Mouse (Mus musculus) megakaryocyte-erythroid progenitor cell, adult 5-6 weeks (primary cell): Measurements from ENCODE around the gene Cpt1a. TPM values are rescaled to one million over a fixed set of nuclear protein-coding genes. Genes with fewer than 3 reads are reported as not detected.

ENCODE experiments used
- ATAC-seq: replicated peaks from 2 replicates; pipeline ENCODE4 v1.8.0; 2016; ENCODE audit warnings: mild to moderate bottlenecking, inconsistent platforms; ENCODE audit not compliant: severe bottlenecking, poor library complexity, low FRiP score, low TSS enrichment
- total RNA-seq, 2 experiments: library from RNA; stranded (forward) in 1 of 2; stranded (reverse) in 1 of 2; fragments of 200-1000, 215-1000 nt in 1 of 2; fragments of >200 nt in 1 of 2; fragmentation: Nextera tagmentation in 1 of 2; gene quantifications; 2 replicates each; pipeline ENCODE4 v1.2.3; 2014 to 2017

Gene Cpt1a
- total RNA-seq, 2 experiments from 2014 or later, result 33.3 to 34.2 TPM

DNA sequence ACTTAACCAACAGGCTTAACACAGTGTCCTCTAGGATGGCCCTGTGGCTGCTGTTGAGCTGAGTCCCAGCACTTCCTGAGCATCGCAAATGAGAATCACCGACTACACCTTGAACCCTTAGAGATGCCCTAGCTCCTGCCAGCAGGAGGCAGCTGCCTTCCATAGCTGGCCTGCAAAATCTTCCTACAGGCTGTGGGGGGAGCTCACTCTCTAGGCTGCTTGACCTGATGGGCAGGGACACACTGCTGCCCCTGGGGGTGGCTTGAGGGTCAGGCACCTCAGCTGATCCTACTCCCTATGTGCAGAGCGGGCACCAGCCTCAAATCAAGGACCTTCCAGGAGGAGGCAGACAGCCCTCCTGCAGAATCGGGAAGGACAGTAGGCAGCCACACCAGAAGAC is 35.5 kb downstream of the Cpt1a start:
- ATAC-seq, result no peak

DNA sequence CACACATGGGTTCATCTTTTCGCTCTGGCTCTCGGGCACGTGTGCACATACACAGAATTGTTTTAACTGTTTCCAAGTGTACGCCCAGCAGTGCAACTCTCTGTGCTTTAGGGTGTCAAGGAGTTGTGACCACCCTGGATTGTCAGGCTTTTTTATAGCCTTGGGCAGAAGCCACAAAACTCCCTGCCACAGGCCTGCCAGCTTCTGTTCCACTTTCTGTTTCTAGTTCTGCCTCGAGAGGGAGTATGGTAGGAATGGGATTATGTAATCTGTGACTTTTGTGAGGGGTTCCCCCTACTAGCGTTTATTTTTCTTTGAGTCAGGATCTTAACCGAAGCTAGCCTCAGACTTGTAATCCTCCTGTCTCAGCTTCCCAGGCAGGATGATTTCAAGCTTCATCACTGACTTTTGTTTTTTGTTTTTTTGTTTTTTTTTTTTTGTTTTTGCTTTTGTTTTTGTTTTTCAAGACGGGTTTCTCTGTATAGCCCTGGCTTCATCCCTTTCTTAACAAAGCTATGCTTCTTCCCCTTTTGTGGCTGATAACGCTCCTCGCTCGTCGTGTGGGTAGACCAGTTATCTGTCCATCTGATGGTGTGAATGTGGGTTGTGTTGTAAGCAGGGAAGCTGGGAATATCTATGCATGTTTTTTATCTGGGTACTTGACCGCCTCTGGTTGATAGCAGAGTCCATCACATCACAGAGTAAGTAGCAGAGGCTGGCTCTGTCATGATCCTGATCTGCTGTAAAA is 37.9 kb downstream of the Cpt1a start:
- ATAC-seq, result peak; percentile 56

- no peak for ATAC-seq
Measured at GRCm38 (mm10) chr19:3363510-3363909, 41.4 kb downstream of the Cpt1a start.

DNA sequence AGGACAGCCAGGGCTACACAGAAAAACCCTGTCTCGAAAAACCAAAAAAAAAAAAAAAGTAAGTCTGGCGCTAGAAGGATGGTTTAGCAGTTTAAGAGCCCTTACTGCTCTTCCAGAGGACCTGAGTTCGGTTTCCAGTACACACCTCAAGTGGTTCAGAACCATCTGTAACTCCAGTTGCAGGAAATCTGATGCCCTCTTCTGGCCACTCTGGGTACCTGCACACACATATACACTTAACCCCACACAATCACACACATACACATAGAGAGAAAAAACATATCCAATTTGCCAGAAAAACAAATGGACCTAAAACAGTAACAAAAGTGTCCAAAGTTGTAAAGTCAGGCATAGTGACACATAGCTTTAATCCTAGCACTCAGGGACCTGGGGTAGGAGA is 43.0 kb downstream of the Cpt1a start:
- no peak for ATAC-seq

- no peak for ATAC-seq
Measured at GRCm38 (mm10) chr19:3368276-3368675, 46.1 kb downstream of the Cpt1a start.

GRCm38 (mm10) chr19:3373380-3373779 is 51.2 kb downstream of the Cpt1a start:
- ATAC-seq, result no peak

- 0 out of 2 replicates have a peak, but pooled peaks have one; percentile 35 for ATAC-seq
Measured at GRCm38 (mm10) chr19:3374028-3374427, 51.9 kb downstream of the Cpt1a start.

- no peak for ATAC-seq
Measured at GRCm38 (mm10) chr19:3375945-3376495, 53.9 kb downstream of the Cpt1a start.

DNA sequence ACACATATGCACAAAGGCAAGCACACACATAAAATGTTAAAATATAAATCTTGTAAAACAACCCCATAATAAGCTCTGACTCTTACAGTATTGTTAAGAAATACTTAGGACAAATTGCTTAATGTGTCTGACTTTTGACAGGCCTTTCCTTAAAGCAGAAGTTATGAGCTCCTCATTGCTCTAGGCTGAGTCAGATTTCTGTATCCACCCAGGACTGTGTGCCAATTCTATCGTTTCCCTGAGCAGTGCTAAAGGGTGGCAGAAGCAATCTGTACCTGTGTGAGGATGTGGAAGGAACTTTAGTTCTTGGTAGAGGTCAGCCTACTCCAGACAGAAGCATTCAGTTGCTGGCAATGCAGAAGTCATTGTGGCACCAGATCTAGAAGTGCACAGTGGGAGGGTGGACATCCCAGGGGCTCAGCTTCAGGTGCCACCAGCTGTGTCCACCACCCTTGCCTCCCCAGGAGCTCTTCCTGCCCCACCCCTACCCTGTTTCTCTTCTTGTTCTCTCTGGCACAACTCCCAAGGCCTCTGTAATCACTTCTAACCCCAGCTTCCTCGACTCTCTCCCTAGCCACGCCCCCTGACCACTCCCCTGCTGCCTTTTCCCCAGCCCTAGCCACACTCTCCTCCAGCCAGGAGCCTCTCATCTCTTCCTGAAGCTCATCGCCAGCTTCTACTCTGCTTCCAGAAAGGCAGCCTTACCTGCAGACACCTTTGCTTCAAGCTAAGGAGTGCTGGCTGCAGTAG is 55.0 kb downstream of the Cpt1a start:
- ATAC-seq, result peak; percentile 67

DNA sequence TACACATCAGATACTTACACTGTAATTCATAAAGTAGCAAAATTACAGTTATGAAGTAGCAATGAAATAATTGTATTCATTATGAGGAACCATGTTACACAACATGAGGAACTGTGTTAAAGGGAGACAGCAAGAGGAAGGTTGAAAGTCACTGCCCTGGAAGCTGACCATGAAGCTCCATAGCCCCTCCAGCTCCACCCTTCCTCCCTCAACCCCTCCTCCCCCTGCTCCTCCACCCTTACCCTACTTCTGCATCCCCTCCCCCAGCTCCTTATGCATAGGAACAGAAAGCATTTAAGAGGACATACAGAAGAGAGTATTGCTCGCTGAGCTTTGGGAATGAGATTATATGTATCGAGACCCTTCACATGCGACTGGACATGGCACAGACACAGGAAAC is 56.5 kb downstream of the Cpt1a start:
- ATAC-seq, result no peak

GRCm38 (mm10) chr19:3388061-3388460 is 65.9 kb downstream of the Cpt1a start:
- ATAC-seq, result no peak

DNA sequence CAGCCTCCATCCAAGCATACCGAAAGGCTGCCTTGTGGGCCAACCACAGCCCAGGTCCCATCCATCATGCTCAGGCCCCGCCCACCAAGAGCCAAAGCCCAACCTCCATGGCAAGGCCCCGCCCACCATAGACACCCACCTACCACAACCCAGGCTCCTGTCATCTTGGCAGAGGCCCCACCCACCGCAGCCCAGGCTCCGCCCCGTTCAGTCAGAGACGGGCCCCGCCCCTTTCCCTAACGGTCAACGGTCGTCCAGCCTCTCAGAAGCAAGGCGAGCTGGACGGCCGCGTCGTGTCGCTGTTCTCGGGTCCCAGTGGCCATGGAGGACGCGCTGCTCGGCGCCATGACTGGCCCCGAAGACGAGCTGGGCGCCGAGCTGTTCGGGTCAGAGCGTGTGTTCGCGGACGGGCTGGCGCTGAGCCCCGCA is 66.5 kb downstream of the Cpt1a start, which contains the start of gene Tesmin:
Tesmin (plus strand) TSS at position 229 of the 429 bp plus-strand sequence.
- peak; percentile 75 for ATAC-seq

- ATAC-seq, result peak; percentile 82
Measured at GRCm38 (mm10) chr19:3389089-3389488, 67.0 kb downstream of the Cpt1a start.

DNA sequence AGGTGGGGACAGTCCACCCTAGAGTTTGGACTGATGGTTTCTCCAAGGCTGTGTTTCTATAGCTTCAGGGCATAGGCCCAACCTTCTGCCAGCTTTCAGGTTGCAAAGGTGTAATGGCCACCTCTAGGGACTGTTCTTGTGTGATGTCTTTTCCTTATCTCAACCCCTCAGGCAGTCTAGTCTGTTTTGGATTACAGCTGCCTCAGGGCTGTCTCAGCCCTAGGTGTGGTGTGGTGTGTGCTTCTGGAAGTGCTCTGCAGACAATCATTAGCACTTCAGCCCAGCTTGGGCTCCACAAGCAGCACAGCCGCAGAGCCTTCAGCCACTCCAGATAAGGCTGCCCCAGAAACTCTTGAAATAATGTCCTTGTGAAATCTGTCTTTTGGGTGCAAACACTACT is 70.2 kb downstream of the Cpt1a start:
- peak; percentile 88 for ATAC-seq

DNA sequence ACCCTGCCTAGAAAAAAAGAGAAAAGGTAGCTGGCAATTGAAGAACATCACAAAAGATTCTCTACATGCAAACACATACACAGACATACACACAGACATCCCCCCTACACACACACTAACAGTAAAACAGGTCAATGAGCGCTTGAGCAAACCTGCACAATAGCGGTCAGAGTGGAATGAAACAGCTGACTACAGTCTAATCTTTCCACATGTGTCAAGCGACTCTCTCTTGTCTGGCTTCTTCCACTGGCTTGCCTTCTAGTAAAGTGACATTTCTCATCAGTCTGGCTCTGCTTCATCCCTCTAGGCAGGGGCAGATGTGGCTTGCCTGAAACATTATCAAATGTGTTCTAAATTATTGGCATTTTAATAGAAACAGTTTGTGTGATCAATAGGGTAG is 72.1 kb downstream of the Cpt1a start:
- ATAC-seq, result no peak

DNA sequence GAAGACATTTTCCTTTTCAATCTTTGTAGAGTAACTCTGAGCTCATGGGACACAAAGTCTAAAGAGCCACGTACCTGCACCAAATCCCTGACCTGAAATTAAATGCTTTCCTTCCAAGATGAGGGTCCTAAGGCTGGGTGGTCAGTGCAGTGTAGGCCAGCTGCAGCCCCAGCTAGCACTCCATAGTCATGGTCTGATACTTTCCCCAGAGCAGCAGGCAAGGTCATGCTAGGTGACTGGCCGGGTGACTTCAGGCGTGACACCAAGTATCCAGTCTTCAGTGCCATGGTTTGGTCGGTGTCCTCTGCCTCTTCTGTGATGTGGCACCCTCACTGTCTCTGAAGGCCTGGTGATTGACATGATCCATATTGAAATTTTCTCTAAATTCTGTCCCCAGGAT is 77.9 kb downstream of the Cpt1a start:
- ATAC-seq, result no peak

DNA sequence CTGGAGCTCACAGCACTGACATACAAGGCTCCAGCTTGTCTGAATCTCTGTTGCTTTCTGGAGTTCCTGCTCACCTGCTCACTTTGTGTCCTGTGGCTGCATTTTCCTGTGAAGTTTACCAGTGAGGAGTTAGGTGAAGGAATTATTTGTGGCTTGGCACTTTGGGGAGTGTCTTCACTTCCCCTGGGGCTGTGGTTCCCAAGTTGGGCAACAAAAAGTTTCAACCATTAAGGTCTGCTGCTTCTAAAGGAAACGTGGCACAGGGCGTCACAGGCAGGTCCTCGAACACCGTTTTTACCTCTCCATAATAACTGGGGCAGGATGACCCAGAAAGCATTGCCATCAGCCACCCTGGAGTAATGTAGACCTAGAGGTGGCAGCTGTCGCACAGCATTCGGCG is 79.4 kb downstream of the Cpt1a start:
- no peak for ATAC-seq

DNA sequence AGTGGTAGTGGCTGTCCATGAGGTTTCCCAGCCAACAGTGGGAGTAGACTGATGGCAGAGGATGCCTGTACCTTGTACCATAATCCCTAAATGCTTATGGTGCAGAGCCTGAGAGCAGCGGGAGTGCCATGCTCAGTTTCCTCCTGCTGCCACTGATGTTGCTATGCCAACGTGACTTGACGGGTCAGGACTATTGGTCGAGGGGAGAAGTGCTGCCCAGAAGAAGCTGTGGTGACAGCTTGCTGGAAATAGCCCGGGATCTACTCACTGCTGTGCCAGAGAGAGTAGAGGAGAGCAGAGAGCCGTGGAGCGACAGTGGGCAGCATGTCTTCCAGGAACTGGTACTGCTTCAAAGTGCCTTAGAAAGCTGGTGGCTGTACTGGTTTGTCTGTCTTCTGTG is 79.8 kb downstream of the Cpt1a start:
- no peak for ATAC-seq

DNA sequence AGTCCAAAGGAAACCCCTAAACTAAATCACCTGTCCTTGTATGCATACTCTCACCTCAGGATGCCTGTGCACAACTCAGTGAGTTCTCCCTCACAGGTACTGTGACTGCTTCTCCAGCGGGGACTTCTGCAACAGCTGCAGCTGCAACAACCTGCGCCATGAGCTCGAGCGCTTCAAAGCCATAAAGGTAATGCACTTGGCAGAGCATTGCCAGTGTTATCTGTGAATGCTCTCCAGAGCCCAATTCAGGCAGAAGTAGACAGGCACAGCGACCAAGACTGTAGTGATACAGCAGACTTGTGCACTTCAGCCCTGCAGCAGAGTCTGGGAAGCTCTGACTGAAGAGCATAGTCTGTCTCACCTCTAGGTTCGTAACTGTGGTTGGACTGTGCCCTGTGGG is 80.3 kb downstream of the Cpt1a start:
- no peak for ATAC-seq

- ATAC-seq, result no peak
Measured at GRCm38 (mm10) chr19:3404030-3404429, 81.9 kb downstream of the Cpt1a start.
